Mouse (Mus musculus): ENCODE results near the gene Zfp791.
"Not testable (repeated sequence)": the region's sequence is repeated elsewhere in the genome, so short reads cannot be mapped to it uniquely, and the experiment has no call there.

Zfp791 gene

DNA sequence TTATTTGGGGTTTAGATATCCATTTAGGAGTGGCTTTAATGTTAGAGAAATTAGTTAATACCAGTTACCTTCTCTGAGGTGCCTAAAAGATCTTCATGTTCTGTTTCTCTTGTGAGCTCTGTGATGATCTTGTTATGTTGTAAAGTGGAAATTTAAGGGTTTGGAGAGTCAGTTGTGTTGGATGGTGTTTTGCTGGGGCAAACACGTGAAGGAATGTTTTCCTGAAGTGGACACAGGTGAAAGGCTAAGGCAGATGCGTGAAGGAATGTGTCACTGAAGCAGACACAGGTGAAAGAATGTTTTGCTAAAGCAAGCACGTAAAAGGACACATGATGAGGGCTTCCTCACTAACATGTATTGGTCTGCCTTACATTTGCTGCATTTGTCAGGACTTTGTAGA lies at the start of gene Zfp791:
Gene Zfp791, minus strand, starts transcription at position 101 of the 400 bp plus-strand sequence.
- no peak for DNase-seq

DNA sequence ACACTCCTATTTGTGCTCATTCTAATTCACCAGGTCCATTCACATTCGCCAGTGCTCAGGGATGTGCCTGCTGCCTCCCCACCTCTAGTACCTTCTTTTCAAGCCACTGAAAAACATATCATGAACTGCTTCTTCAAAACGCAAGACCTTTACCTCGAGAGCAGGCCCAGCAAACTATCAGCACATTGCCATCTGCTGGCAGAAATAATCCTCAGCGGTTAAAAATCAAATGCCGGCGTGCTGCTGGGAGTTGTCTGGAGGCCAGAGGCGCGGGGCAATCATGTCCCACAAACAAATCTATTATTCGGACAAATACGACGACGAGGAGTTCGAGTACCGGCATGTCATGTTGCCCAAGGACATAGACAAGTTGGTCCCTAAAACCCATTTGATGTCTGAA lies 48.4 kb upstream of the Zfp791 start:
- peak; percentile 38 for DNase-seq

DNA sequence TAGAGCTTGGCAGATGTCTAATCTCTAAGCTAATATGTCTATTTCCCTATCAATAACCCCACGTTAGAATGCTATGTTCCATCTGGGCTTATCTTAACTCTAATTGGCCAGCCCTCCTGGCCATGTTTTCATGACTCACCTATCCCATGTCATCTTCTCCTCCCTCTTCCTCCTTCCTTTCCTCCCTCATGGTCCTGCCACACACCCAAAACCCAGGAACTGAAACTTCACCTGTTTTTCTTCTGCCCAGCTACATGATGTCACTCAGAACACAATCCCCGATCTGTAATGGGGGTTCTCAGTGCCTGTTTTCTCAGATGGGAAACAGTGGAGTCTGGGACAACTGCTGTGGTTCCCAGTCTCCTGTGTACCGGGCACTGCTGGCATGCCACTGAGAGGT lies 28.7 kb upstream of the Zfp791 start, which contains the start of gene Cks1brt:
Gene Cks1brt, plus strand, starts transcription at position 301 of the 400 bp plus-strand sequence.
- DNase-seq = no peak

DNA sequence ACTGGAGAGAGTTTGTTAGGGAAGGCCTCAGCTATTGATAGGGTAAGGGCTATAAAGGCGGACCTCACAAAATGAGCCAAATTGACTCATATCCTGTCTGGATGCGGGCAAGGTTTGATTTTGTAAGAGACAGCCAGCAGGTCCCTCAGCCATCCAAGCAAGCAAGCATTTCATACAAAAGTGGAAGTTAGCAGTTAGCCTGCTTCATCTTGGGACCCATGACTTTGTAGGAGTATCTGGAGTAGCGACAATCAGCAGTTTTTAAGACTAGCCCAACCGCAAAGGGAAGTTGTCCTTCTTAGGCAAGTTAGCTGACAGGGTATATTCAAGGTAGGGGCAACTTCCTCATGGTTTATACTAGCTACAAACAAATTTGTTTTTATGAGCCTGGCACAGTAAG lies 19.6 kb upstream of the Zfp791 start:
- no peak for DNase-seq

DNA sequence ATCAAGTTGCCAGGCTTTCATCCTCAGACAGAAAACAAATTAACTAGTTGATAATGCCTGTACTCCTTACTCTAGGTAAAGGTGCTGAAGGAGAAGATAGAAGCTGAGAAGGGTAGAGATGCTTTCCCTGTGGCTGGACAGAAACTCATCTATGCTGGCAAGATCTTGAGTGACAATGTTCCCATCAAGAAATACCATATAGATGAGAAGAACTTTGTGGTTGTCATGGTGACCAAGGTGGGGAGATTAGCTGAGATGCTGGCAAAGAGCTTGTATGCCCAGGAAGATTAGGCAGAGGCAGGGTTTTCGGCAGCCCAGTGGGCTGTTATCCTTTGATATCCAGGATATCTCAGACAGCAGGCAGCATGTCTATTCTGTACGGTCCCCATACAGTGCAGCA lies 12.8 kb upstream of the Zfp791 start:
- not testable (repeated sequence) for DNase-seq

DNA sequence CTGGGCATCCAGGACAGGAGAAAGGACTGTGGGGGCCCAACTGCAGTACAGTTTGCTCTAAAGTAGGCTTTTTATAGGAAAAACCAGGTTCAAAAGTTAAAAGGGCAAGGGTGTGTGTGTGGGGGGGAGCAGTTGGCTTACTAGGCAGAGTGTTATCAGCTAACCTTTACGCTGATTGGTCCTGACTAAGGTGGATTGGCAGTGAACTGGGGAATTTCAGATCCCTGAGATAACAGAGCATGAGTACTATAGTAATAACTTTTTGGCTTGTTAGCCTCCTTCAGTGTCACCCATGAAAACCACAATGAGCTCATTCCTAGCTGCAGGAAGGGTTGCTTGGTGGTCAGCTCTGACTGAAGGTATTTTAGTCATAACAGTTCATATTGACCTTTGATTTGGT lies 9.4 kb upstream of the Zfp791 start:
- DNase-seq = no peak

DNA sequence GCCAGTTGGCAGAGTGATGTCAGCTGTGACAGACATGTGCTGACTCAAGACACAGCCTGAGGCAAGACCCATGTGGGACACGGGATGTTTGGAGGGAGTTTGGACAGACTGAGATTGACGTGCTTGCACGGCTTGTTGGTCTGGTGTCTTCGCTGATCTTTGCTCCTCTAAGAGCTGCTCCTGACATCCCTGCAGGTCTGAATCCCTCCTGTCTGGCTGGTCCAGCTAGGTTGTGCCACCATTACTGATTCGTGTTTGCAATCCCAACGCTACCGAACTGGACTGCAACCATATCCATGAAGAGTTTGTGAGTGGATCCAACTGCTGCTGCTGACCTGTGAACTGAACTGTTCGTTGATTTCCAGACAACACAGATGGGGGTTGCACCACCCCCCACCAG lies 796 bp upstream of the Zfp791 start:
- no peak for DNase-seq

DNA sequence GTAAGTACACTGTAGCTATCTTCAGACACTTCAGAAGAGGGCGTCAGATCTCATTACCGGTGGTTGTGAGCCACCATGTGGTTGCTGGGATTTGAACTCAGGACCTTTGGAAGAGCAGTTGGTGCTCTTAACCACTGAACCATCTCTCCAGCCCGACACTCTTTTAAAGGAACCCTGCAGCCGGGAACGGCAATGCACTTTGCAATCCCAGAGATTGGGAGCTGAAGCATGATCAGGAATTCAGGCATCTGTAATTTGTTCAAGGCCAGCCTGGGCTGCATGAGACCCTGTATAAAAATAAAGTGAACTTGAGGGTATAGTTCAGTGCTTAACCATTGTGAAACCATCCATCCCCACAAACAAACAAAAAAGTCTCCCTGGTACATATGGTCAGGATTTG lies 2.6 kb downstream of the Zfp791 start:
- DNase-seq = not testable (repeated sequence)

DNA sequence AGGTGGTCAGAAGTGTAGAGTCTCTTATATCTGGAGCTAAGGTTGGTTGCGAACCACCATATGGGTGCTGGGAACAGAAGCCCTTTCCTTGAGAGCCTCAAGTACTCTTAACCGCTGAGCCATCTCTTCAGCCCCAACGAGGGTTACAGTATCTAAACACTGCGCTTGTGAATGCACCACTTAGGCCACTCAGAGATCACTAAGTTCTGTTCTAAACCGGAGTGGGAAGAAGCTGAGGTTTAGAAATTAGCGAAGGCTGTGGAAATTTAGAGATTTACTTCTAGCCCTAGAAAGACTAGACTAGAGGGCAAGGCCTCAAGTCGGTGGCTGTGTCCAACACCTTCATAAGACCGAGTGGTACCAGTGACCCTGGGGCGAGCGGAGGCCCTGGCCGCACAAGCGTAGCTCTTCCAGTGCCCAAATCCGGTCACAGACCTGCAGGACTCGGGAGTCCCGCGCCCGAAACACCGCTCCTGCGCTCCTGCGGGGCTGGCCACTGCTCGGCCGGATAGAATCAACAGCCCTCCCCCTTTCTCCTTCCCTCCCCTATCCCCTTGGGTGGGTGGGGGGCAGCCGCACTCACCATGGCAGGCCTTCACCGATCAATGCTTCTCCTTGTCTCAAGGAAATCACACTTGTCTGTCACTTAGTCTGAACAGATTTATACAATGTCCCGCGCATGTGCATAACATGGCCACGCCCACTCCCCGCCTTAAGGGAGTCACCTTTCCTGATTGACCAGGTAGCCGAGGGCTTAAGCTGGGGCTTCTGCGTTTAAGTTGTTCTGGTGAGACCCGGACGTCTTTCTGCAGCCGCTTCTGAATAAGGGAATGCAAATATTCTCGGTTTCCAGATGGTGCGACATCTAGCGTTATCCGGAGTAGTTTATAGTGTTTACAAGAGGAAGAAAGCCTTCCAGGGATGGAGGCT lies 3.6 kb downstream of the Zfp791 start:
- DNase-seq = peak; percentile 85

DNA sequence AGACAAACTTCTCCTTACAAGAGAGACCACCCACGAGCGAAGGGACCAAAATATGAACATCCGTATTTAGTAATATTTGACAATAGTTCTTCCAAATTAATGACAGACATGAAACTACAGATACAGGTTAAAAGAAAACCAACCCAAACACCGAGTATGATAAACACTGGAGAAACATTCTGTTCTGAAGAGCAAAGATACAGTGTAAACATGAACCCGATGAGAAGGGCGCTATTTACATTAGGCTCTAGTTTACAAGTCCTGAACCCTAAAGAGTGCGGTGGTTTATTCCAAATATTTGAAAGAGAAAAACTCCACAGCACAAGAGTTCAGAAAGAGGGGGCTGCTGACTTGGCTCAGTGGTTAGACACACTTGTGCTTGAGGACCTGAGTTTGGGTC lies 5.9 kb downstream of the Zfp791 start:
- no peak for DNase-seq

DNA sequence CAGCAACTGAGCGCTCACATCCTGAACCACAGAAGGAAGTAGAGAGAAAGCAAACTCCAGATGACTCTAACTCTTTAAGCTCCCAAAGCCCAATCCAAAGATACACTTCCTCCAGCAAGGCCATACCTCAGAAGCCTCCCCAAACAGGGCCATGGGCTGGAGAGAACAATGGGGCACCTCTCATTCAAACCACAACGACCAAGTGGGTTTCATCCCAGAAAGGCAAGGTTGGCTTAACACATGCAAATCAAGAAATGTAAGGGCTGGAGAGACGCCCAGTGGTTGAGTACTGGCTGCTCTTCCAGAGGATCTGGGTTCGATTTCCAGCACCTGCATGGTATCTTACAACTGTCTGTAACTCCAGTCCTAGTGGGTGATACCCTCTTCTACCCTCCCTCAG lies 7.4 kb downstream of the Zfp791 start:
- DNase-seq = no peak

DNA sequence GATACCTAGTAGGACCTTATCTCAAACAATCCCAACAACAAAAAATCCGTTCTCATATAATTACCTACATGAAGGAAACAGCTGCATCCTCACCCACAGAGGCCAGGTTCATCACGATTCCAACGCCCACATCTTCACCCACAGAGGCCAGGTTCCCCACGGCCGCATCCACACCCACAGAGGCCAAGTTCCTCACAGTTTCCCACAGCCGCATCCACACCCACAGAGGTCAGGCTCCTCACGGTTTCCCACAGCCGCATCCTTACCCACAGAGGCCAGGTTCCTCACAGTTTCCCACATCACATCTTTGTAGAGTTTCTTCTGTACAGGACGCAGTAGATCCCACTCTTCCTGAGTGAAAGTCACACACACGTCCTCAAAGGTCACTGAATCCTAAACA lies 9.7 kb downstream of the Zfp791 start:
- DNase-seq = no peak

DNA sequence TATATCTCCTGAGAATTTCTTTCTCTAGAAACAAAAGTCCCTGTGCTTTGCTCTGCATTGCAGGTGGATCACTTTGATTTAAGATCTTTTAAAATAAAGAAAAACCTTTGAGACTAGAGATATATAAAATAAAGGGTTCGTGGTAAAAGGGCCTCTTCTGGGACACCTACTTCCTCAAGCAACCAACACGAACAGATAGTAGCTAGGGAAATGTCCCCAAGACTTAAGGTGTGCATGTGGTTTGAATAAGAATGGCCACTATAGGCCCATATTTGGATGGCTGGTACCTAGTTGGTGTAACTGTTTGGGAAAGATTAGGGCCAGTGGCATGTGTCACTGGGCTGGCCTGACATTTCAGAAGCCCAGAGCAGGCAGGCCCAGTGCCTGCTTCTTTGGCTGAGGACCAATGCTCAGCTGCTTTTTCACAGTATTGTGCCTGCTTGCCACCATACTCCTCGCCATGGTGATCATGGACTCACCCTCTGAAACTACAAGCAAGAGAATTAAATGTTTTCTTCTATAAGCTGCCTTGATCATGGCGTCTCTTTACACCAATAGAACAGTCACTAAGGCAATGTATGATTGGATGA lies 22.7 kb downstream of the Zfp791 start:
- no peak for DNase-seq

DNA sequence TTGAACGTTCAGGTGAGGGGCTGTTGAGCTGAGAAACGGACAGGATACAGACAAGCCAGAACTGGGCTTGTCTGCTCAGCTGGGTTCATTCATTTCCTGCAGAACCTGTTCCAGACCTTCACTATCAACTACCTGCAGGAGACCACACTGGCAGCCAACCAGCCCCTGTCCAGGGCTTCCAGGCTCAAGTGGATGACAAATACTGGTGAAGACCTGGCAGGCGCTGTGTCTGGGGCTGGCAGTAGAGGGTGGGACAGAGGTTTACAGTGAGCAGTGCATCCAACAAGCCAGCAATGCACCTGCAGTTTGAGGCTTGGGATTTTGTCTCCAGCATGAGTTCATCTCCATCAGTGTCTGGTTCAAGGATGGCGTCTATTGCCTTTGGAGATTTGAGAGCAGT lies 26.0 kb downstream of the Zfp791 start:
- DNase-seq = no peak

DNA sequence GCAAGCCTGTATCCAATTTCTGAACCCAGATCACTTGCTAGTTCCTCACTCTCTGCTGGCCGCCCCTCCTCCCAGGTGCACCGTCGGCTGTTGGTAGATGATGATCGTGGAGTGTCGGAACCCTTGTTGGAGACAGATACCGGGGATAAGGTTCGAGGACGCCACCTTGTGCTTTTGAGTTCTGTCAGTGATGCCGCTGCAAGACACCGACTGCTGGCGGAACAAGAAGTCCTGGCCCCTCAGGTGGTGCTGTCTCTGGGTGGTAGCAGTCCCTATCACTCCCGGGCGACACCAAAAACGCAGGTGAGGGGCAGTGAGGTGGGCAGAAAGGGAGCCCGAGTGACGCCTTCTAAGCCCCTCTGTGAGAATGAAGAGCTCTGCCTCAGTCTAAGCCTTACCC lies 26.7 kb downstream of the Zfp791 start:
- DNase-seq = no peak

DNA sequence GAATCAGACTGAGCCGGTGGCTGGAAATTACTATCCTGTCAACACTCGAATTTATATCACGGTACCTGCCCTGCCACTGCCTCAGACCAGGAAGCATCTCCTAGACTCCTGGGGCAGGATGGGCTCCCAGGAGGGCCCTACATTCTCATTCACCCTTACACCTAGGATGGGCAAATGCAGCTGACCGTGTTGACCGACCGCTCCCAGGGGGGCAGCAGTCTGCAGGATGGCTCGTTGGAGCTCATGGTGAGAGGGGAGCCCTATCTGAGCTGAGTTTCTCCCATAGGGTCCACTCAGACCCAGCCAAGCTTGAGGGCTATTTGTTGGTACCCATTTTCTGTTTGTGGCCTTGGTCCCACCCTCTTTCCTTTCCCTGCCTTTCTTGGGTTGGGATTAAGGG lies 27.3 kb downstream of the Zfp791 start:
- no peak for DNase-seq

DNA sequence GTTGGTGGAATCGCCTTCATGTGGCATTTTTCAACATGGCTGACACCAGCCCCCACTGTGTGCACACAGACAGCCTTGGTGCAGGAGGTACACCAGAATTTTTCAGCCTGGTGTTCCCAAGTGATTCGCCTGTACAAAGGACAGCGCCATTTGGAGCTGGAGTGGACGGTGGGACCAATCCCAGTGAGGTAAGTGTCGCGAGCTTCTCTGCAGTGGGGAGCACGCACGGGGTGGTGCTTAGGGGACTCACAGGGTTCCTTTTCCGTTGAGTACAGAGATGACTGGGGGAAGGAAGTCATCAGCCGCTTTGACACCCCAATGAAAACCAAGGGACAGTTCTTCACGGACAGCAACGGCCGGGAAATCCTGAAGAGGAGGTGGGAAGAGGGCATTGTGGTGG lies 27.8 kb downstream of the Zfp791 start:
- no peak for DNase-seq

DNA sequence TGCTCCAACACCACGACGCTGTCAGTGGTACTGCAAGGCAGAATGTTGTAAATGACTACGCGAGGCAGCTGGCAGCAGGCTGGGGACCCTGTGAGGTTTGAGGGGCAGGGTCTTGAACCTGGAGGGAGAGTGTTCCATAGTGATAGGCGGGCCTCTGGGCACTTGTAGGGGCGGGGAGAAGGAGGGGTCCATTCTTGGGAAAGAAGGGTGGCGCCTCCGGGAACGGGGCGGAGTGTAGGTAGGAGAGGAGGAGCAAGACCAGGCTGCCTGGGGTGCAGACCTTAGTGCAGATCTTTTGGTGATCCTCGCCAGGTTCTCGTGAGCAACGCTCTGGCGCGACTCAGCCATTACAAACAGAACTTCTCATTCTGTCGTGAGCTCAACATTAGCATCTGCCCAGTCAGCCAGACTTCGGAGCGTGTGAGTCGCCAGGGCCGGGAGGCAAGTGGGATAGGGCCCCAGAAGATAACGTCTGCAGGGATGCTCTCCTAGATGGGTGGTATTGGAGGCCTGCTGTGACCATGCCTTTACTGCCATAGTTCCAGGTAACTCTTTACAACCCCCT lies 31.3 kb downstream of the Zfp791 start:
- no peak for DNase-seq

DNA sequence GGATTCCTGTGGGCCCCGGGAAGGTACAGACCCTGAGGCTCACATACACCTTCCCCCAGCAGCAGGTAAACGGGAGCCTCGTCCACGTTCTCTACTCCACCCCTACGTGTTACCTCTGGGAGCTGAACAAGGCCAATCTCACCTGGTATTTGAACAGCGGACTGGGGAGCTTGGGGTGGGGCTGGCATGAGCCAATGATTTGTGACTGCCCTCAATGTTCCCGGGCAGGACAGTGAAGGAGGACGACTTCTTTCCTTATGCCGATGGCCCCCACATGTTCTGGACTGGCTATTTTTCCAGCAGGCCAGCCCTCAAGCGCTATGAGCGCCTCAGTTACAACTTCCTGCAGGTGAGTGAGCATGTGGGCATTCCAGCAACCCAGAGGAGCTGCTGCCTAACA lies 32.0 kb downstream of the Zfp791 start:
- DNase-seq = no peak

DNA sequence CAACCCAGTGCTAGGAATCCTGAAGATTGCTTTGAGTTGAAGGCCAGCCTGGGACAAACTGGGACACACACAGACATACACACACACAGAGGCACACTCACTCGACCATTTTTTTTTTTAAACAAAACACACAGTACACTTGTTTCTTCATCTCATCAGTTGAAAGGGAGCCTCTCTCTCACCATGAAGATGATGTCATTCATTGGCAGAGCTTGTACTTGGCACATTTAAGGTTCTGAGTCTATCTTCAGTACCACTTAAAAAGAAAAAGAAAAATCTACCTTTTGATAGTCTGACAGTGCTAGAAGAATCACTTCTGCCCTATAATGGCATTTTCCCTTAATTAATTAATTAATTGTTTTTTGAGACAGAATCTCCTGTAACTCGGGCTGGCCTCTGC lies 34.1 kb downstream of the Zfp791 start:
- no peak for DNase-seq

DNA sequence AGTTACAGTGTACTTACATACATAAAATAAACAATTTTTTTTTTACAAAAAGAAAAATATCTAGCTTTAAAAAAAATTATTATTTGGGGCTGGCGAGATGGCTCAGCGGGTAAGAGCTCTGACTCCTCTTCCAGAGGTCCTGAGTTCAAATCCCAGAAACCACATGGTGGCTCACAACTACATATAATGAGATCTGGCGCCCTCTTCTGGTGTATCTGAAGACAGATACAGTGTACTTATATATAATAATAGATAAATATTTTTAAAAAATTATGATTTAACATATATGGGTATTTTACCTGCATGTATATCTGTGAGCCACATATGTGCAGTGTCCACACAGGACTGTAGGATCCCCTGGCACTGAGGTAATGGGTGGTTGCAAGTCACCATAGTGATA lies 36.7 kb downstream of the Zfp791 start:
- peak; percentile 17 for DNase-seq

DNA sequence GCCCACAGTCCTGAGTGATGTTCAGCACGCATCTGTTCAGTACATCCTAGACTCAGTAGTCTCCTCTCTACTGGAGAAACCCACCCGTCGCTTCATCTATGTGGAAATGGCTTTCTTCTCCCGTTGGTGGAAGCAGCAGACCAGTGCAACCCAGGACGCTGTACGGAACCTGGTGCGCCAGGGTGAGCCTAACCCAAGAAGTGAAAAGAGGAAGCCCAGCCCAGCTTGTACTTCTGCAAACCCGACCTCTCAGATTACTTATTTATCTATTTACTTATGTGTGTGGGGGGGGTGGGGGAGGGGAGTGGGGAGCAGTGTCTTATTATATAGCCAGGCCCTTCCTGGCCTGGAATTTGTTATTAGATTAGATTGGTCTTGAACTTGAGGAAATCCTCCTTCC lies 38.3 kb downstream of the Zfp791 start:
- DNase-seq = no peak

DNA sequence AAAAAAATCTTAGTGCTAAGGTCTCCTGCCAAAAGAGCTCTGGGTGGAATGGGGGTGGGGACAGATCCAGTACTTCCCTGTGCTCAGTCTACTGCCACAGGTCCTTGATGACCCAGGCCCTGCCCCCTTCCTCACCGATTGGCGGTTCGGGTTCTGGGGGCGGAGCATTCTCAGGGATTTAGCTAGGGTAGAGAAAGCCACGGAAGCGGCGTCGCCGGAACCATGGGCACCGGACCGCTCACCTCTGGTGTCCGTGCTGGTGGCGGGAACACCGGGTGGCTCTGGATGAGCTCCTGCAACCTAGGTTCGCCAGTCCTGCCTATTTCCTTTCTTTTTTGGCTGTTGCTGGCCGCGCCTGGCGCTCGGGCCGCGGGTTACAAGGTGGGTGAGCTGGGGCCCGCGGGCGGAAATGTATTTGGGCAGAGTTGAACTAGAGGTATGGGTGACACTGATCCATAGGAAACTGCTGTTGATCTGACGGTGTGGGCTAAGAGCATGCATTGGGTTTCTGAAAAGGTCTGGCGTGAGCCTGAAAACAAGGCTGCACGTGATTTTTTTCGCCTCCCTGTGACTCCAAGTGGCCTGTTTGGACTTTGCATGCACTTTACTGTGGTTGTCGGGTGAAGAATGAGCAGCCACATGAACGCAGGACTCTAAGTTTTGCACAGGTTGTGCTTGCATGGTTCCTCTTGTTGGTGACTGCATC lies 39.6 kb downstream of the Zfp791 start, which contains the start of gene Man2b1:
Gene Man2b1, plus strand, starts transcription at position 163 of the 706 bp plus-strand sequence.
- DNase-seq = peak; percentile 91
